Mouse (Mus musculus) Patski (cell line): ENCODE measurements at regions not wholly inside any gene's neighbourhood (a gene's known extent, or its start where the extent isn't known, plus 50 kb on each side); places are given as distances from the start of the nearest gene placed in this dataset.

Experiments
- ATAC-seq: fragments of 100-300 bp; one replicate; pipeline ENCODE4 v1.8.0; 2021
- CTCF ChIA-PET: fragments of 350-600 bp; sonication (Branson Sonifier 250); formaldehyde crosslinking; loops from one replicate; lab custom pipeline; 2022; ENCODE audit warnings: inconsistent platforms; lab: Charles Lee
- POLR2A ChIA-PET: fragments of 350-600 bp; sonication (Branson Sonifier 250); formaldehyde crosslinking; loops from one replicate; lab custom pipeline; 2022; ENCODE audit warnings: antibody characterized with exemption, inconsistent platforms; lab: Charles Lee
- DNase-seq: peaks from one replicate; pipeline ENCODE4 v3.0.0-alpha.2; 2011; ENCODE audit warnings: low read depth, low spot score
- H3K27me3 ChIP-seq: fragments of 371-371 bp; one replicate; pipeline ENCODE4 v1.5.1; 2021
- CTCF ChIP-seq: fragments of 100-300 bp; IDR thresholded peaks from one replicate; pipeline ENCODE4 v1.5.1; 2021
- in situ Hi-C: fragments of 300-500 bp; cut with MboI; formaldehyde crosslinking; loops from 3 replicates; pipeline ENCODE4 v1.11.1; 2018; ENCODE audit warnings: low pct_unique_long_range_greater_than_20kb, mixed read lengths

GRCm38 (mm10) chrX:12263834-12264233 lies 103.7 kb upstream of the Bcor start:
- TF ChIP-seq CTCF: no peak
- CTCF ChIA-PET: no interaction called here
- in situ Hi-C loops: no loop called here
- POLR2A ChIA-PET: no interaction called here
- no peak for DNase-seq
- ATAC-seq: no peak
- H3K27me3 ChIP-seq: no peaks in the 10 kb centered on the region

GRCm38 (mm10) chrX:12284741-12285140 lies 124.6 kb upstream of the Bcor start:
- POLR2A ChIA-PET: no interaction called here
- ATAC-seq: no peak
- in situ Hi-C loops: no loop called here
- CTCF ChIA-PET: no interaction called here
- no peak for DNase-seq
- no peak for TF ChIP-seq CTCF
- peaks cover 19% of the 10 kb centered on the region for H3K27me3 ChIP-seq

DNA sequence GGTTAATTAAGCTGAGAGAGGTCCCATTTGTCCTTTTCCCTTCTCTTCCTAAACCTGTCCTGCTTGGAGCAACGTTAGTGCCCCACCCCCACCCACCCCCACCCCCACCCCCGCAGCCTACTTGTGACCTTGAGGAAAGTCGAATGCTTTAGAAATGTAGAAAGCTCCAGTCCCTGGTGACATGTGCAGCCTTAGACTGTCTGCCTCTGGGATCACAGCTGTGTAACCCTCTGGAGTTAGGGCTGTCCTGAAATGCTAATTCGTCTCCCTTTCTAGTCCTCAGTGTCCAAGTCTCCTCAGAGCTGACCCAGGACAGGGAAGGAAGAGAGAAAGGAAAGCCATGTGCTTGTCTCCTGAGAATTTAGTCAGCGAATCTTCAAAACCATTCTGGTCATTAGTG lies 125.0 kb upstream of the Bcor start:
- in situ Hi-C loops: no loop called here
- CTCF ChIA-PET: no interaction called here
- peaks cover 23% of the 10 kb centered on the region for H3K27me3 ChIP-seq
- POLR2A ChIA-PET: no interaction called here
- ATAC-seq (no peak), DNase-seq (no peak)
- TF ChIP-seq CTCF: no peak

DNA sequence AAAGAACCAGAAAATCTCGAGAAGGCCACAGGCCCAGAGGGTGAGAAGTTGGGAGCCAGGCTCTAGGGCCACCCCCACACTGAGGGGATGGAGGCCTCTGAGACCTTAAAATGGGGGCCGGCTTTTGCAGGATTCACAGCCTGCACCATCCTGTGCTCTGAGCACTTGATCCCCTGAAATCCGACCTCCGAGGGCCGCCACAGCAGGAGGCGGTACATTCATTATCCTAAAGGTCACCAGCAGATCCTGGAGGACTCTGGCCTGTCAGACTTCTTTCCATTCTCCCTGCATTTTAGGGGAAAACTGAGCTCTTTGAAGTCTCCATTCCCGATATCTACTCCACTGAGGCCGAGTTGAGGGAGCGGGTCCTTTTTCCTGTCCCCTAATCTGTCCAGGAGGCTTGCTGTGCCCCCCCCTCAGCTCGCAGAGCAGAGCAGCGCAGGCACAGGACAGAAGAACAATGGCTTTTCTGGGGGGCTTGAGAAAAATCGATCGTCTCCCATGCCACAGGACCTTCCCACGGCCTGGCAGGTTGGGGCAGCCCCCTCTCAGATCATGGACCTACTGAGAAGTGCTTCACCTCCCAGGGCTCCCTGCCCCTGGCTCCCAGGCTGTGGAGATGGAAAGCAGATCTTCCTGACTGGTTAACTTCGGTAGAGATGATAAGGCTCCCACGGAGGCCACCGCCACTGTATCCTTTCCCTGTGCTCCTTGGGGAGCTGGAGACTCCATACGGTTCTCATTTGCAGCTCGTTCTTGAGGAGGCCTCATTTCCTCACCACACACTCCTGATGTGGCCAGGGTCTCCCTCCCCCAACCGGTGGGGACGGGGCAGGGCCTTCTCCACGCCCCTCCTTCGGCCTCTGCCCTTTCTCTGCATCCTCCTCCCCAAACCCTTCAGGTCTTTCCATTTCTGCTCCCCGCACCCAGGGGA lies 126.1 kb upstream of the Bcor start:
- ATAC-seq (no peak), DNase-seq (no peak)
- peaks cover 24% of the 10 kb centered on the region for H3K27me3 ChIP-seq
- CTCF ChIA-PET: no interaction called here
- TF ChIP-seq CTCF: no peak
- POLR2A ChIA-PET: interaction anchor here (0.6 kb wide), 1 partner anchor 41 kb away, joined by 5 read pairs; no protein-coding TSS in a partner anchor
- in situ Hi-C loops: no loop called here

DNA sequence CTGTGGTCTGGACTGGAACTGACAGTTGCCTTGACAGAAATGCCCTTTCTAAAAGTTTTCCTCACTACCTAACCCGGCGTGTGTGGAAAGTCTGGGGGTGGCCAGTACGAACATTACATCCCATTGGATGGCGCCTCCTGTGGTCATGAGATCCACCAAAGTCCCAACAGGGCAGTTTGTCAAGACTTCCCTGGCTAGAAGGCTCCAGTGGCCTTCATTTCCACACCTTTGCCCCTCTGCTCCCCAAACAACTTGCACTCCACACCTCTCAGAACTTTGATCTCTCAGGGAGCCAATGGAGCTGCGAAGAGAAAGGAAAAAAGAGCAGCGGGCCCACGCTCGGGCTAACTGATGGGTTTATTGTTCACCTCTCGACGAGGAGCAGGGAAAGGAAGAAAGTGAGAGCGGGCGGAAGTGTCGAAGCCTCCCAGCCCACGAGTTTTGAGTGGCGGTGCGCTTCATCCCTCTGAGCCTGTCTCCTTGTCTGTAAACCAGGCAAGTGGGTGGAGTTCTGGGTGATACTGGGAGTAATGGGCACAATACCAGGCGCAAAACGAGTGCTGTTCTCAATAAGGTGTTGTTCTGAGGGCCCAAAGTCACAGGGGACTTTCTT lies 126.9 kb upstream of the Bcor start:
- ATAC-seq (no peak), DNase-seq (no peak)
- ChIA-PET POLR2A (no interaction called here), CTCF (no interaction called here)
- in situ Hi-C loops: no loop called here
- peaks cover 24% of the 10 kb centered on the region for H3K27me3 ChIP-seq
- TF ChIP-seq CTCF: no peak

GRCm38 (mm10) chrX:12287656-12288561 lies 127.8 kb upstream of the Bcor start:
- in situ Hi-C loops: no loop called here
- POLR2A ChIA-PET: interaction anchor here (0.6 kb wide), 1 partner anchor 1303 kb away, joined by 3 read pairs; no protein-coding TSS in a partner anchor
- no peak for TF ChIP-seq CTCF
- no peak for ATAC-seq
- peaks cover 24% of the 10 kb centered on the region for H3K27me3 ChIP-seq
- no peak for DNase-seq
- CTCF ChIA-PET: no interaction called here

- peaks cover 24% of the 10 kb centered on the region for H3K27me3 ChIP-seq
- no peak for TF ChIP-seq CTCF
- no peak for DNase-seq
- ATAC-seq: no peak
- CTCF ChIA-PET: no interaction called here
- in situ Hi-C loops: no loop called here
- POLR2A ChIA-PET: interaction anchor here (0.6 kb wide), 1 partner anchor 1304 kb away, joined by 3 read pairs; no protein-coding TSS in a partner anchor
Measured at GRCm38 (mm10) chrX:12288562-12289117, 128.5 kb upstream of the Bcor start.

DNA sequence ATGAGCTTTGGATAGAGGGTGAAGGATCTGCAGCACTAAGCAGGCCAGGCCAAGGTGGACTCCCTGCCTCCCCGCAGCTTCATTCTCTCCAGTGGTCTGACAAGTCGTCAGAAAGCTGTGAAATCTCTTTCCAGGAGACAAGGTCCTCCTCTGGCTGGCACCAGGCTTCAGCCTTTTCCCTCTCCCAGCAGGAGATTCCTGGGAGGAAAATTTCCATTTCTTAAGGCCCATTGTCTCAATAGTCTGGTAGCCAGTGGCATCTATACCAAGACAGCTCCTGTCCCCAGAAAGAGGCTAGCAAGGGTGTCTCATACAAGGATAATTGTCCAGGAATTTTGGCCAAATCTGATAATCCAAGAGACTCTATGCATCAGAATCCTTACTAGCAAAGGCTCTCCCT lies 133.0 kb upstream of the Bcor start:
- TF ChIP-seq CTCF: no peak
- ATAC-seq (no peak), DNase-seq (no peak)
- ChIA-PET CTCF (no interaction called here), POLR2A (no interaction called here)
- in situ Hi-C loops: no loop called here
- H3K27me3 ChIP-seq: peaks cover 9% of the 10 kb centered on the region

GRCm38 (mm10) chrX:12294452-12294851 lies 134.3 kb upstream of the Bcor start:
- no peak for DNase-seq
- TF ChIP-seq CTCF: no peak
- H3K27me3 ChIP-seq: peaks cover 7% of the 10 kb centered on the region
- POLR2A ChIA-PET: no interaction called here
- in situ Hi-C loops: no loop called here
- CTCF ChIA-PET: no interaction called here
- no peak for ATAC-seq

GRCm38 (mm10) chrX:12294941-12295340 lies 134.8 kb upstream of the Bcor start:
- in situ Hi-C loops: no loop called here

More at GRCm38 (mm10) chrX:12294941-12295340, 134.8 kb upstream of the Bcor start:
- no peak for TF ChIP-seq CTCF
- ChIA-PET POLR2A (no interaction called here), CTCF (no interaction called here)
- ATAC-seq: no peak
- no peak for DNase-seq
- peaks cover 3% of the 10 kb centered on the region for H3K27me3 ChIP-seq
